Mouse (Mus musculus) lung, postnatal 25 days (tissue): ENCODE results near the gene Mtmr3.

Experiments used
- DNase-seq: peaks from one replicate; pipeline ENCODE4 v3.0.0; 2022; ENCODE audit warnings: low spot score

Gene Mtmr3

DNA sequence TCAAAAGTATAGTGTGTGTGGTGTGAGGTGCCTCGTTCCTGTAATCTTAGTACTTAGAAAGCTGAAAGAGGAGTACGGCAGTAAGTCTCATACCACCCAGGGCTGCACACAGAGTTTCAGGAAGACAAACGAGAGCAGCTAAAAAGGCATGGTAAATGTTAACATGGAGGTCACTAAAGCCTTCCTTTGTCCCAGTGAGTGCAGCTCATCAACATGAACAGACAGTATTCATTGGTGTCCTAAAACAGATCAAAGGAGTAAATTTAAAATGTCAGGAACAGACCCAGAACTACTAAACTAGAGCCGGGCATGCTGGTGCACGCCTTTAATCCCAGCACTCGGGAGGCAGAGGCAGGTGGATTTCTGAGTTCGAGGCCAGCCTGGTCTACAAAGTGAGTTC is 75.7 kb downstream of the Mtmr3 start:
- no peak for DNase-seq

DNA sequence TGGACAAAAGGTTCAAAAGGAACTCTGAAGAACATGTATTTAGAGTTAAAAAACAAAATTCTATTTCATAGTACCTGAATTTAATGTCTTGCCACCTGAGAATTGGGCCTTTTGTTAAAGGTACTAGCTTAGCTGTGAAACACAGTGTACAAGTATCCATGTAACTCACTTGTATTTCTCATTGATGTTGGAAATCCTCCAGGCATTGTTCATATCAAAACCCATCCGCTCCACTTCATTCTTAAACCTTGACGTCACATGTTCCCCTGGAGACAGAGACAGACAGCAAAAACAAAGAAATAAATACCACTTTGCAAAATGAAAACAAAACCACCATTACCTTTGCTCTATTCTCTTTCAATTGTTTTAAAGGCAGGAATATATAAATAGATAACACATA is 87.2 kb downstream of the Mtmr3 start:
- DNase-seq: peak; percentile 53

GRCm38 (mm10) chr11:4506486-4506885 is 88.2 kb downstream of the Mtmr3 start:
- no peak for DNase-seq

GRCm38 (mm10) chr11:4502206-4502605 is 92.5 kb downstream of the Mtmr3 start:
- DNase-seq: no peak

GRCm38 (mm10) chr11:4500826-4501225 is 93.8 kb downstream of the Mtmr3 start:
- no peak for DNase-seq

- no peak for DNase-seq
Measured at GRCm38 (mm10) chr11:4500261-4500660, 94.4 kb downstream of the Mtmr3 start.

- DNase-seq: no peak
Measured at GRCm38 (mm10) chr11:4499456-4499855, 95.2 kb downstream of the Mtmr3 start.

DNA sequence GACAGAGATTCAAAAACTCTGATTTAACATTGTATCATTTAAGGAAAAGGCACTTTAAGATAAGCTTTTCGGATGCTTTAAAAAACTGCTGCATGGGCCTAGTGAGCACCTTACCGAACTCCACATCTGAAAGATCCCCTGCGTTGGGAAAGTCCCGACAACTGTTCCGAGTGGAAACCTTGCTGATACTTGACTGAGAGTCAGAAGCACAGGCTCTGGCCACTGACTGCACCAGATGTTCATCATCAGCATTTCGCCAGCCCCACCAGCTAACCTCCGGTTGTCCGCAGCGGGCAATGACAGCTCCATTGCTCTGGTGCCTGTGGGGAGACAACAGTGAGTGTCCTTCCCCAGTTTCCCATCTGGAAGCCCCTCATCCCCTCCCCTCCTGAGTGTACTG is 95.9 kb downstream of the Mtmr3 start:
- no peak for DNase-seq

DNA sequence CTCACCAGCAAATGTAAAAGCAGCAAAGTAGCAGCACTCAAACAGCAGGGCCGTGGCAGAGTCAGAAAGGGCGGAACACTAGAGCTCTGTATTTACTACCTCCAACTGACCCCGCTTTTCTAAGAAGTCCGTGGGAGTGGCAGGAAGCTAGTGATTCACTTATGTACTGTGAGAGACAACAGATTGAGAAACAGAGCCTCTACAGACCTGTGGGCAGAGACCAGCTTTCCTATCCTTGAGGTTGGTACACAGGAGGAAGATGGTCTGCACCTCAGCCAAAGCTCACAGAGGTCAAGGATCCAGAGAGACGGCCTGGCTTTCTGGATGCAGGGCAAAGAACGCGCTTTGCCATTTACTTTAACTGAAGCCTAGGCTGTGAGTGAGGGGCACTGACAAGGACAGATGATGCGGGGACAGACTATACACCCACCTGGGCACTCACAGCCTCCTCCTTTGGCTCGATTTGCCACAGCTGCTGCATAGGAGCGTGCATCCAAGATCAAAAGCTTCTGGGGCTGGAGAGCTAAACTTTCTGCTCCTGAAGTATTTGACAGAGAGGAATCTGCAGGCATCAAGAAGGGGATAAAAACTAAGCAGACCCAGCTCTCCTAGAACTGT is 97.1 kb downstream of the Mtmr3 start:
- DNase-seq: peak; percentile 52

- DNase-seq: no peak
Measured at GRCm38 (mm10) chr11:4495021-4495540, 99.6 kb downstream of the Mtmr3 start.

DNA sequence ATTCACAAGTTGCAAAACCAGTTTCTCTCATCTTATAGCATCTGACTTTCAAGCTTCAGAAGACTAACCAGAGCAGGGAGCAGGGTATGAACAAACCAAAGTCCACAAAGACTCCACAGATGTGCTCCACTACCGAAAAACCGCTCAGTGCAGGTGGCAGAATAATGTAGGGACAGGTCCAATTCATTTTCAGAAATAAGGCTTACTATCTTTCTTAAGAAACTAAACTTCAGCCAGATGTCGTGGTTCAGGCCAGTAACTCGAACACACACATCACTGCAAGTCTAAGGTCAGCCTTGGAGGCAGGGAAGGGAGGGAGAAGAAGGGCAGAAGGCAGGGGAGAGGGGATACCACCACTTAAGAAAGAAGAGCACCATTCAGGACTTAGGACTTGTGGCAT is 105.5 kb downstream of the Mtmr3 start:
- DNase-seq: no peak

DNA sequence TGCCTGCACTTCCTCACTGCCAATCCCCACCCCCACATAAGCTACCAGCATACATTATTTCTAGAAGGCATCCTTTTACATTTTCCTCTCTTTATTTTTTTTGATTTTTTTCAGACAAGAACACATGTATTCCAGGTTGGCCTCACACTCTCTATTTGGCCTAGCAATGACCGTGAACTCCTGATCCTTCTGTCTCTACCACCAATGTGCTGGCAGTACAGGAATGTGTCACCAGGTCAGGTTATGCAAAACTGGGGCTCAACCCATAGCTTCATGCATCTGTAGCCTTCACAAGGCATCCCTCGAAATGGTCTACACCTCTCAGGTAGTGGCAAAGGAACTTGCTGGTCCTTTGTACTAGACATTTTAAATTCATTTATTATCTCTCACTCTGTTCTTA is 105.9 kb downstream of the Mtmr3 start:
- DNase-seq: no peak

DNA sequence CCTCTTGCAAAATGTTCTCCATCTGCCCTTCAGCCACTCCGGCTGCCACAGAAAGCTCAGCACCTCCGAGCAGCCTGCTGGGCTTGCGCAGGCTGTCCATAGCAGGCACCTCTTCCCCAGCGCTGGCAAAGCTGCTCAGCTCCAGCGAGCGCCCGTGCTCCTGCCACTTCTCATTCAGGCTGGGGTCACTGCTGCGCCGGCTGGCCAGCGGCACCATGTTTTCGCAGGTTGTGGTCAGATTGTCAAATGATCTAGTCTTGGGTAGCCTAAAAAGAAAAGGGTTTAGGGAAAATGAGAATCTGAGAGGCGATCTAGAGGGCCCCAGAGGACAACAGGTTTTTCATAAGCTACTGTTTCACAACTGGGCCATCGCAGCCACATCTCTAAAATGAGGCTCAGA is 106.3 kb downstream of the Mtmr3 start:
- no peak for DNase-seq

DNA sequence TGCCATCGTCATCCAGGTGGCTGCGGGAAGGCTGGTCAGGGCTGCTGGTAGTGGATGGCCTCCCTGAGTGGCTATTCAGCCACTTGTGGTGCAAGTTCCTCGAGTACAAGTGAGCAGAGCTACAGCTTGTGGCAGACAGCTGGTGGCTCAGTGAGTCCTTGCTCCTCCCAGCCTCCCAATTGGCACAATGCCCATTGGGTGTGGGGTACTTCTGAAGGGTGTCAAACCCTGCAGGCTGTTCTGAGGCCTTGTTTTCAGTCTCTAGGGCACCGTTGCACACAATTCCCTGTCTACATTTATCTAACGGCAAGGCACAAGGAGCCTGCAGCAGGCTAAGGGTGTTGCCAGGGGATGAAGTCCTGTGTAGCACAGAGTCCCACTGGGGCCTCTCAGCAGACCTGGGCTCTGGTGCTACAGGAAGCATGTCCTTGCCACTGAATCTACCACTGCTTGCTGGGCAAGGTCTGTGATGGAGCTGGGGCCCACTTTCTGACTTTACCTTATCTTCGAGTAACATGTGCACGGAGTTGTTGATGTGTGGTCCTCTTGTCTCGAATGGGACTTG is 107.2 kb downstream of the Mtmr3 start:
- peak; percentile 48 for DNase-seq

- DNase-seq: no peak
Measured at GRCm38 (mm10) chr11:4484541-4484940, 110.1 kb downstream of the Mtmr3 start.

GRCm38 (mm10) chr11:4482641-4483040 is 112.0 kb downstream of the Mtmr3 start:
- no peak for DNase-seq

DNA sequence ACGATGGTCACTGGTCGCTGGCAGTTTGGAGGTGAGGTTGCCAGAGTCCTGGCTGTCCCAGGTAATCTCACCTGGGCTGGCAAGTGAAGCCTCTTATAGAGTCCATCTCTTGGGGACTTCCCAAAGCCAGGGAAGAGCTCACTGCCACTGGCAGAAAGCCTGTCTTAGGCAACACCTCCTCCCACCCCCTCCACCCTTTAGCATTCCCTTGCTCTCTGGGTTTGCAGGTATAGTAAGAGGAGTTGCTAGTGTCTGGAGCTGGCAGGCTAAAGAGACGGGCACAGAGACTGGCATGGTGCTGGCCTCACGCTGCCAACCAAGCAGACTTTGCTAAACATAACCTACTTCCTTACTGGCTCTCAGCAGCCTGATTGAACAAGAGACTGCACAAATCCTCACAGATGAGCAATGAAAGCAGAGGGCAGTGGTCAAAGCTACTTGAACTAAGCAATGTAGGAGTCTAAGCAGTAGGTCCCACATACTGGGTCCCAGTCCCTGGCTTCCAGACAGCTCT is 118.4 kb downstream of the Mtmr3 start:
- DNase-seq: no peak

DNA sequence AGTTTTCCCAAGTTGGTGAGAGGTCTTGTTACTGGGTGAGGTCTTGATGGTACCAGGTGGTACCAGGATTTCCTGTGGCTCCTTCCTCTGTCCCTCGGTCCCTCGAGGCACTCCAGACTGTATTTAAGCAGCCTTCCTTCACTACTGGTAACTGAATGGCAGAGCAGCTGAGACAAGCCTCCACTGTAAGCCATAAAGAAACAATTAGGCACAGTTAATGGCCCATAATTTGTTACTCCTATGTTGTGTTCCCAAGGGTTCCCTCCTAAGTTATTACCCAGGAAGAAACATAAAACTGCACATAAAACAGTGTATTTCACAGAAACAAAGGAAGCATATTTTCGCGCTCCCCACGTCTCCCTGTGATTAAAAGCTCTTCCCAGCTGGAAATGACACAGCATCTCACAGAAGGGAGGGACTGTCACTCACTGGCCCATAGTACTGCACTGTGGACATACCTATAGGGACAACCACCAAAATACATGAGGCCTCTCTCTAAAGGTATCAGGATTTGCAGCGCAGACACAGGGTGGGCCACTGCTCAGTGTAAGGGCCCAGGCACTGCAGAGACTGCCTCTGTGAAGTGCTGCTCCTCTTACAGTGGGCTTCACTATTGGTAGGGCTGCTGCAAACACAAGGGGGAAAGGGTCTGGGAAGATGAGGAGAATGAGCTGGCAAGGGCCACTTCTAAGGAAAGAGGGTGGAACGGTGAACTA is 122.0 kb downstream of the Mtmr3 start:
- DNase-seq: no peak

GRCm38 (mm10) chr11:4471734-4472133 is 122.9 kb downstream of the Mtmr3 start:
- DNase-seq: no peak

DNA sequence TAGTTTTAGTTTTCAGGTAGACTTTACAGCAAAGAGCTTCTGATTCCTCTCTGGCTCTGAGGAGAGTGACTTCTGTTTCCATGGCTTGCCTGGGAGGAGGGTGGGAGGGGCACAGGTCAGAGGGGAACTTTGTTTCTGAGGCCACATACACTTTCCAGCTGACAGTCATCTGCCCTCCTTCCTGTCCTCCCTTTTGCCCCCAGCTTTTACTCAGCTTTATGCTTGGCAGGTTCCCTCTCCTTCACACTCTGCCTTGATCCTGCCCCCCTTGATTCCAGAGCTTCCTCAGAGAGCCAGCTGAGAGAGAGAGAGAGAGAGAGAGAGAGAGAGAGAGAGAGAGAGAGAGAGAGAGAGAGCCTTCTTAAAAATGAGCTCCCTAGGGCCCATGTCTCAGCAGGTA is 123.4 kb downstream of the Mtmr3 start:
- DNase-seq: no peak

DNA sequence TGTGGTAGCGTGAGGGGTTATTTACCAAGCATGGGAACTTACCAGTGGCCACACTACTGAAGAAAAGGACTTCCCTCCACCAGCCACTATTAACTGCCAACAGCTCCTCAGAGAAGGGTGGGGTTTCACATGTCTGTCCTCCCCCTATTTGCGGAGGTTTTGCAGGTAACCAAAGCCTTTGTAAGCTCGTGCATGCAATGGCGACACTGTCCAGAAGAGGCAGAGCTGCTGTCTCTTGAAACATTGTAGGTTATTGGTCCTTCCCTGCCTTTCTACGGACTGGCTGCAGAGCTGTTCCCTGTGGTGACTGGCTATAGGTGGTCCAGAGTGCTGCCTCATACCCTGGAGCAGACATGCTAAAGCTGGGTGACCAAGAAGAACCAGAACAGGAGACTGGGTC is 125.6 kb downstream of the Mtmr3 start:
- DNase-seq: no peak

GRCm38 (mm10) chr11:4467436-4467835 is 127.2 kb downstream of the Mtmr3 start:
- no peak for DNase-seq

DNA sequence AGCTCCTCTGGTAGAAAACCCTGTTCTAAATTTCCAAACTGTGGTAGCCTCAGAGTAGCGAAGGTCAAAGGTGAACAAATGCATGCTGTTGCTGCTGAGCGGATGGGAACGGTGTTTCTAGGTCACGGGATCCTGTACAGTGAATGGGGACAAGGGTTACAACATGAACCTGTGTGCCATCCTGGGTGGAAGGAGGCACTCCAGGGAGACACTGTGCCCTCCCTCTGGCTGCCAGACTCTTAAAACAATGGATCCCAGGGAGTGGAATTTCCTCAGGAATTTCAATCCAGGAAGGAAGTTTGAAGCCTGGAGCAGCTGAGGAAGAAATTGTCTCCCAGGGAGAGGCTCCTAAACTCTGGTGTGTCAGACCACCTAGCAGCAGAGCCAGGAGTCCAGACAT is 128.5 kb downstream of the Mtmr3 start:
- DNase-seq: peak; percentile 29
